Mouse (Mus musculus) spleen, adult 2 months (tissue): Measurements from ENCODE around the gene Mmp11.

ENCODE experiments used
- CTCF ChIP-seq: fragments of 200-500 bp; IDR thresholded peaks from 2 replicates; pipeline ENCODE4 v1.5.1; 2011; ENCODE audit warnings: mild to moderate bottlenecking, inconsistent platforms; ENCODE audit not compliant: insufficient read depth, insufficient read length, insufficient replicate concordance; ENCODE audit errors: extremely low read depth
- POLR2A ChIP-seq: fragments of 200-500 bp; IDR thresholded peaks from 2 replicates; pipeline ENCODE4 v1.6.1; 2011; ENCODE audit warnings: low read depth, low read length, inconsistent platforms

DNA sequence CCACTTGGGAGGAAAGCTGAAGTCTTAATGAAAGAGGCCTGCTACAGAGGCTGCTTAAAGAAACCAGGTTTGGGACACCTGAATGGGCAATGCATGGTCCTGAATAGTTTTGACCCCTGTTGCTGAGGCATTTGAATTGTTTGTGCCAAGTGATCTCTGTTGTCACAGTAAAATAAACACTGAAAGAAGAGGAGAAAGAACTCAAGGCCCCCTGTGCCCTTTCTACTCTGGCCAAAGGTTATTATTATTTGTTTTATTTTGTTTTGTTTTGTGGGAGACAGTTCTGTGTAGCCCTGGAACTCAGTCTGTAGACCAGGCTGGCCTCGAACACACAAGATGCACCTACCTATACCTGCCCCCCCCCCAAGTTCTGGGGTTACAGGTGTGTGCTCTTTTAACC is 1.3 kb downstream of the Mmp11 start:
- TF ChIP-seq POLR2A, result no peak
- no peak for TF ChIP-seq CTCF
